Mouse (Mus musculus) gastrocnemius, postnatal 25 days (tissue): Measurements from ENCODE around the gene Lrch1. TPM values are rescaled to one million over a fixed set of nuclear protein-coding genes. Genes with fewer than 3 reads are reported as not detected.

ENCODE experiments used
- DNase-seq: peaks from one replicate; pipeline ENCODE4 v3.0.0; 2022
- total RNA-seq, 2 experiments: library from RNA; stranded (reverse); gene quantifications; 1 replicate in 1 of 2; 2 replicates in 1 of 2; pipeline ENCODE4 v1.2.3; 2021

The Lrch1 gene
- total RNA-seq, 2 experiments from 2014 or later, result 4.1 to 4.2 TPM

- DNase-seq, result no peak
Observed at GRCm38 (mm10) chr14:74893085-74893648, 54.5 kb downstream of the Lrch1 start.

GRCm38 (mm10) chr14:74889304-74889703, 58.4 kb downstream of the Lrch1 start:
- no peak for DNase-seq

GRCm38 (mm10) chr14:74888103-74888502, 59.6 kb downstream of the Lrch1 start:
- DNase-seq, result no peak

GRCm38 (mm10) chr14:74886453-74886852, 61.2 kb downstream of the Lrch1 start:
- no peak for DNase-seq

GRCm38 (mm10) chr14:74884920-74885319, 62.8 kb downstream of the Lrch1 start:
- no peak for DNase-seq

- DNase-seq, result peak; percentile 59
Observed at GRCm38 (mm10) chr14:74884024-74884680, 63.5 kb downstream of the Lrch1 start.

GRCm38 (mm10) chr14:74883204-74883603, 64.5 kb downstream of the Lrch1 start:
- DNase-seq, result no peak

- DNase-seq, result no peak
Observed at GRCm38 (mm10) chr14:74882754-74883153, 64.9 kb downstream of the Lrch1 start.

GRCm38 (mm10) chr14:74880868-74881267, 66.8 kb downstream of the Lrch1 start:
- DNase-seq, result no peak

- no peak for DNase-seq
Observed at GRCm38 (mm10) chr14:74879480-74879879, 68.2 kb downstream of the Lrch1 start.

GRCm38 (mm10) chr14:74877287-74877686, 70.4 kb downstream of the Lrch1 start:
- DNase-seq, result no peak

GRCm38 (mm10) chr14:74871220-74871619, 76.5 kb downstream of the Lrch1 start:
- DNase-seq, result no peak

GRCm38 (mm10) chr14:74868902-74869230, 78.8 kb downstream of the Lrch1 start:
- DNase-seq, result no peak

- DNase-seq, result no peak
Observed at GRCm38 (mm10) chr14:74868188-74868901, 79.3 kb downstream of the Lrch1 start.

GRCm38 (mm10) chr14:74867076-74868042, 80.3 kb downstream of the Lrch1 start:
- peak; percentile 9 for DNase-seq

GRCm38 (mm10) chr14:74865738-74866137, 81.9 kb downstream of the Lrch1 start:
- no peak for DNase-seq

- DNase-seq, result no peak
Observed at GRCm38 (mm10) chr14:74864805-74865483, 82.7 kb downstream of the Lrch1 start.

GRCm38 (mm10) chr14:74861456-74861855, 86.2 kb downstream of the Lrch1 start:
- no peak for DNase-seq

GRCm38 (mm10) chr14:74859154-74859553, 88.5 kb downstream of the Lrch1 start:
- DNase-seq, result no peak

- DNase-seq, result no peak
Observed at GRCm38 (mm10) chr14:74855429-74855828, 92.2 kb downstream of the Lrch1 start.

- no peak for DNase-seq
Observed at GRCm38 (mm10) chr14:74853759-74854100, 93.9 kb downstream of the Lrch1 start.
